Mouse (Mus musculus): ENCODE data around the gene Cpne2.

GRCm38 (mm10) chr8:94601034-94601606, 68.3 kb downstream of the Cpne2 start:
- no peak for TF ChIP-seq CTCF (conservative IDR thresholded peaks at IDR 0.05; ENCODE audit: low read length)
- TF ChIP-seq POU5F1 (IDR thresholded peaks at IDR 0.05; ENCODE audit: borderline replicate concordance, low read length), result no peak

Data from E14TG2a.4 (cell line).